Mouse (Mus musculus): Measurements from ENCODE around the gene Vmn1r175. TPM values are rescaled to one million over a fixed set of nuclear protein-coding genes. Genes with fewer than 3 reads are reported as not detected.
"Not testable (repeated sequence)": the region's sequence is repeated elsewhere in the genome, so short reads cannot be mapped to it uniquely, and the experiment has no call there.

Gene Vmn1r175
- not detected for total RNA-seq (2022)

- not testable (repeated sequence) for DNase-seq (ENCODE audit: low spot score)
Measured at GRCm38 (mm10) chr7:23810543-23810942, at the start of gene Vmn1r175. Gene Vmn1r175, minus strand, starts transcription at chr7:23810643.

- not testable (repeated sequence) for DNase-seq (ENCODE audit: low spot score)
Measured at GRCm38 (mm10) chr7:23837272-23837671, 26.8 kb upstream of the Vmn1r175 start, which contains the start of gene Vmn1r176. Gene Vmn1r176, minus strand, starts transcription at chr7:23837372.

GRCm38 (mm10) chr7:23784526-23784925, 25.9 kb downstream of the Vmn1r175 start:
- no peak for DNase-seq (ENCODE audit: low spot score)

Other genes with a start within 250 kb of the Vmn1r175 start
- not detected for gene Vmn1r169, start 235.1 kb downstream of the Vmn1r175 start, total RNA-seq (2022)
- gene Vmn1r170, start 204.5 kb downstream of the Vmn1r175 start, total RNA-seq (2022), result not detected
- gene Vmn1r171, start 179.9 kb downstream of the Vmn1r175 start, total RNA-seq (2022), result not detected
- gene Vmn1r172, start 152.3 kb downstream of the Vmn1r175 start, total RNA-seq (2022), result not detected
- gene Vmn1r173, start 109.9 kb downstream of the Vmn1r175 start, total RNA-seq (2022), result not detected
- gene Vmn1r174, start 58.4 kb downstream of the Vmn1r175 start, total RNA-seq (2022), result not detected
- not detected for gene Vmn1r176, start 26.7 kb upstream of the Vmn1r175 start, total RNA-seq (2022)
- not detected for gene Vmn1r177, start 55.8 kb upstream of the Vmn1r175 start, total RNA-seq (2022)
- gene Vmn1r178, start 81.4 kb upstream of the Vmn1r175 start, total RNA-seq (2022), result not detected
- gene Vmn1r179, start 116.3 kb upstream of the Vmn1r175 start, total RNA-seq (2022), result not detected
- not detected for gene Vmn1r180, start 140.0 kb upstream of the Vmn1r175 start, total RNA-seq (2022)
- not detected for gene Vmn1r181, start 164.0 kb upstream of the Vmn1r175 start, total RNA-seq (2022)
- gene V1rd19, start 191.0 kb upstream of the Vmn1r175 start, total RNA-seq (2022), result not detected
- gene Vmn1r183, start 242.6 kb upstream of the Vmn1r175 start, total RNA-seq (2022), result not detected

Measured in heart, adult 8-10 months (tissue).